Mouse (Mus musculus) urinary bladder, adult 2 months (tissue): ENCODE data around the gene Spon1. TPM values are rescaled to one million over a fixed set of nuclear protein-coding genes. Genes with fewer than 3 reads are reported as not detected.

ENCODE experiments used
- DNase-seq: peaks from one replicate; pipeline ENCODE4 v3.0.0; 2022; ENCODE audit warnings: low spot score
- polyA plus RNA-seq: library from polyadenylated mRNA; depleted of rRNA; stranded (reverse); fragments of >200 nt; gene quantifications from 2 replicates; pipeline ENCODE4 v1.2.3, GENCODE M21; 2012

Gene Spon1
- polyA plus RNA-seq, 1 experiment = 24.9 TPM

DNA sequence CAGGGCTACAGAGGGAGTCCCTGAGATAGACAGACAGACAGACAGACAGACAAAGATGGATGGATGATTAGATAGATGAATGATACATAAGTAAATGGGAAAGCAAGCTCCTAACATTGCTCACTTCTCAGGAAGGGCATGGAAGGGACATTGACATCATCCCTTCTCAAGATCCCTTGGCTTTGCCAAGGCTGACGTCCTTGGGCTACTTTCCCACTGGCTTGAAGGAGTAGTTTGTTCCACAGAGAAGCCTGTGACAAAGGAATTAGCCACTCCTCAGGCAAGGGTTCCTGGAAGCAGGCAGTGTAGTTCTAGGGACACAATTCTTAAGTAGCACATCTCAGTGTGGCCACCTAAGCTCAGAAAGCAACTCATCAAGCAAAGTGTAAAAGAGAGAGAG is 296.7 kb downstream of the Spon1 start:
- no peak for DNase-seq

DNA sequence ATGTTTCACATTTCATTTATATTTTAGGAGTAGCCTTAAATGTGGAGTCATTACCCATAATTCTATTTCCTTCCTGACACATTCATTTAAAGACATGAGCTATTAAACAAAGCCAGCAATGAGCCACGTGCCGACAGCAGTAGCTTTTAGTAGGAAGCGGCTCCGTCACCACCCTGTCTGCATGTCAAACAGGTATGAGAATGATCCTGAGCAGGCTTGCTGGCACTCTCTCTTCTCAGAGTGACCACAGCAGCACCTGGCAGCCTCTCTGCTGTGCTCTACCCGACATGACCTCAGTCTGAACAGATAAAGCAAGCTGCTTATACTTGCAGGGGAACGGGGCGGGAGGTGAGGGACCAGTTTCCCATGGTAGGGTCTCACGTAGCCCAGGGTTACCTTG is 297.7 kb downstream of the Spon1 start:
- DNase-seq = no peak

DNA sequence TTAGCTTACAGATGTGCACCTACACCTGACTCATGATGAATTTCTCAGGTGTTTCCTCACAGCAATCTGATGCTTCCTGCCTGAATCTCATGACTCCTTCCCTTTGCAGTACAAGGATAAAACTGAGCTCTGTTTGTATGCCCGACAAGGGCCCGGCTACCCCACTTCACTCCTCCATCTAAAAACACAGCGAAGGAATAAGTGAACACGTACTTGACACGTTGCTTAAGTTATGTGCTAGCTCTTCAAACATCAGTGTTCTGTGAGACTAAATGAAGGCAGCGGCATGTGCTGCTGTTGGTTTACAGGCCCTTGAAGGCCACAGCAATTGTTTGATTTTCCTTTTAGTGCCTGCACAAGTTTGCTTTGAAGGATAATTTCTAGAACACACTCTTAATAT is 298.2 kb downstream of the Spon1 start:
- no peak for DNase-seq

DNA sequence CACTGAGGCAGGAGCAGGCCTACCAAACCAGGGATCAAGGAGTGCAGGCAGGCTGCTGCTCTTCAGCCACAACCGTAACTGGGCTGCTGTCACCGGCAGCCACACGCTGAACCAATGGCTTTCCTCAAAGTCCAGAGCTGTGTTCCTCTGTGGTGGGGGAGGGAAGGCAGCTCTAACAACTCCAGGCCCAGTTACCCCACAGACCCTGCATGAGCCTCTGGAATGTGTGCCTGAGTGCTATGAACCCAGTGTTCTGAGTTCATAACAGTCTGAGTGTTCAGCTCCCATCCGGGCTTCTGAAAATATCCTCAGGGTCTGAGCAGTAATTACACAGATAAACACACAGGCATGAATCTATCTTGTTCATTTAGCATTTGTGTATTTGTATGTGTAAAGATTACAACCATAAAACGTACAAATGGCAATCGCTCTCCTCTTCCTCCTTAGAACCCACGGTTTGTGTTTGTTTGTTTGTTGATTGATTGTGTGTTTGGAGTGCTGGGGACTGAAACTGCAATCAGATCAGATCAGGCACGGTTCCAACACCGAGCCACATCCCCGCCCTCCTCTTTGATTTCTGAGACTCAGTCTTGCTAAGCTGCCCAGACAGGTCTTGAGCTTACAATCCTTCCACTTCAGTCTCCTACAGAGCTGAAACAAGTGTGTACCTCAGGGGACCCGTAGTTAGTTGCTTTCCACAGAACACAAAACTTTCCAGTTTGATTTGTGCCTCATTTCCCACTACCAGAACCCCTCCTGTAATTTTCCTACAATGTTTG is 299.8 kb downstream of the Spon1 start:
- no peak for DNase-seq

DNA sequence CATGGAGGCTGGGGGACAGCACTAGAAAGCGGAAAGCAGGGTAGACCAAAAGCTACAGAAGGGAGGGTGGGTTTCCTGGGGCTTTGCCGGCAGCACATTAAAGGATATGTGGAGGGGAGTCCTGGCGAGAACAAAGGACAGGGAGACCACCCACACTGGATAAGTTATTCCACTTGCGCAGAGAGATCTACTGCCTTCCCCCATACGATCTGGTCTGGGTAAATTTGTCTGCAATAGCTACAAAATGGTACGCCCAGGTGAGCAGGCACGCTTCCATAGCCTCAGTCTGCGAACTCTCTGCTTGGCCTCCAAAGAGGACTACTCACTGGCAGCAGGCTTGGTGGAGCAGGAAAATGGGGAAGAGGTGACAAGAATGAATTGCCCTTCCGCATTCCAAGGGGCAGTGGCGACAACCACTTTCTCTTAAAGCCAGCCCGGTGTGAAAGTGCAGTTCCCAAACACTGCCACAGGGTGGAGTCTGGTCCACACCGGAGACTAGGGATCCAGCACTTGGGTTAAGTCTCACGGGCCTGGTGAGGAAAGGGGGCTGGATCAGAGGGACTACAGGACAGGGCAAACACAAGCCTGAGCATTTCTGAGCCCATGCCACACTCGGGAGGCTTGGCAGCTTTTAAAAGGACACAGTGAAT is 300.9 kb downstream of the Spon1 start:
- peak; percentile 68 for DNase-seq

DNA sequence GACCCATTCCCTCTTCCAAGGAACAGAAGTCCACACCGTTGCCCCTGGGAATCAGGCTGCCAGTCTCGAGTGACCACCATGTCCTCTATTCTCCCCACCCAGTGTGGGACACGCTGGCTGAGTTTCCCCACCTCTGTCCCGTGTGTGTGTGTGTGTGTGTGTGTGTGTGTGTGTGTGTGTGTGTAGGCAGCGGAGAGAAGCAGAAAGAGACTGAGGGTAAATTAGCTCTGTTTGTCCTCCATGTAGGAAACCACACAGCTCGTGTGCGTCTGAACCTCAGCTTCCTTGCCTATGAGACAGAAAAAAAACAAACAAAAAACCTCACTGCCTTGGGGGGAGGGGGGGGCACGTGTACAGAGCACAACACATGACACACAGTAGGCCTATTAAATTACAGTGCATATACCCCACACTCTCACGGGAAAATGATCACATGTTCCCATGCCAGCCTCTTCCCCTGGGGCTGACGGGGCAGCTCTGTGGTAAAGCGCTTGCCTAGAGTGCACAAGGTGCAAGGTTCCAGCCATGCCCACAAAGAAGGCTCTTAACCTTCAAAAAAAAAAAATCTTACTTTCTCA is 303.2 kb downstream of the Spon1 start:
- no peak for DNase-seq

DNA sequence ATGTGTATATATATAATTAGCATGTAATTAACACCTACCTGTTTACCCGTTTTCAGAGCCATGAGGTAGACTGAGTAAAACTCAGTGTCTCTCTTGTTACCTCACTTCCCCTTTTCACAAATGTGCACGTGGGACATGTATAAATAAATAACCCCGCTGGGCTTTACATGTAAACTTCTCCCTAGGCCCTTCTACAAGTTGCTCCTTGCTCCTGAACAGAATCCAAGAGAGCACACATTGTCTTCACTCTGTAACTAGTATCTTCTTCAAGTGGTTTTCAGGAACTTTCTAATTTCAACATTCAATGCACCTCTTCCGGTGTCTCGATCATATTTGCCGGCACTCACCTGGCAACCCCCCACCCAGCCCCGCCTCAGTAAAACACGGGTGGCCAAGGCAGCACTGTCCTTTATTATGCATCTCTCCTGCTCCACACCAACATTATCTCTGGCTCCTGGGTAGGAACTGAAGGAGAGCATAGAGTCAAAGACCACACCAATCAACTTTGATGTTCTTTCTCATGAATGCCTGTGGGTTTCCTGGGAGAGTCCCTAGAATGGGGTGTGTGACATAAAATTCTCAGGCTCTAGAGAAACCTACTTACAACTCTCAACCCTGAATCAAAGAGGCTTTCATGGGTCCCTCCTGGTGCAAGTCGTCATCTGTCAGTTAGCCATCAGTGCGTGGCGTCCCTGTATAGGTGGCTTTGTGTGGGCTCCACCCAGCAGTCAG is 304.1 kb downstream of the Spon1 start:
- DNase-seq = no peak

DNA sequence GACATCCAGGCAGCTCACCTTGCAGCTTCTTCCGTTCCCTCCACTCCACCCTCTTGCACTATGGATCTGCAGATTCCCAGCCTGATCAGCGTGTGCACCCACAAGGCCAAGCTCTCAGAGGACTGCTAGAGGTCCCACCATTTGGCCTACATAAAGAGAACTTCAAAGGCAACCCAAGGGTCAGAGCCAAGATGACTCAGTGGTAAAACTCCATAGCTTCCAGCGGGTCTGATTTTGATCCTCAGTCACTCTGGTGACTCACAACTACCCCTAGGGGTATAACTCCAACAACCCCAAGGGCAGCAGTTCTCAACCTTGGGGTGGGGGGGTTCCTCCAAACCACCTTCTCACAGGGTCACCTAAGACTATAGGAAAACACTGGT is 304.7 kb downstream of the Spon1 start:
- no peak for DNase-seq

DNA sequence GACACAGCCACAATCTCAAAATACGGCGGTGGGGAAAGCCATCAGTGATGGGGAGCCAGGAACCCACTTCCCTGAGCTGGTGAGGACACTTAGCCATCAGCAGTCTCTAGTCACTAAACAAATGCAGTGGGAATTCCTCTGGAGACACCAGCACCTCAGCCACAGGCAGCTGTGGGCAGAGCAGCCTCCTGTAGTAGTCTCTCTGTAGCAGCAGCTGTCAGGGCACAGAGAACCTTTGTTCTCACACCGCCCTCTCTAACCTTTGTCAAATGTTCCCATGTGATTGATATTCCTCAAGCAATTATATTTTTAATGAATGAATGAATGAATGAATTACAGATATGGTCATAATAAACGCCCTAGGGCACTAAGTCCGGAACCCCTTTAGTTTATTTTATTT is 305.6 kb downstream of the Spon1 start:
- DNase-seq = no peak

DNA sequence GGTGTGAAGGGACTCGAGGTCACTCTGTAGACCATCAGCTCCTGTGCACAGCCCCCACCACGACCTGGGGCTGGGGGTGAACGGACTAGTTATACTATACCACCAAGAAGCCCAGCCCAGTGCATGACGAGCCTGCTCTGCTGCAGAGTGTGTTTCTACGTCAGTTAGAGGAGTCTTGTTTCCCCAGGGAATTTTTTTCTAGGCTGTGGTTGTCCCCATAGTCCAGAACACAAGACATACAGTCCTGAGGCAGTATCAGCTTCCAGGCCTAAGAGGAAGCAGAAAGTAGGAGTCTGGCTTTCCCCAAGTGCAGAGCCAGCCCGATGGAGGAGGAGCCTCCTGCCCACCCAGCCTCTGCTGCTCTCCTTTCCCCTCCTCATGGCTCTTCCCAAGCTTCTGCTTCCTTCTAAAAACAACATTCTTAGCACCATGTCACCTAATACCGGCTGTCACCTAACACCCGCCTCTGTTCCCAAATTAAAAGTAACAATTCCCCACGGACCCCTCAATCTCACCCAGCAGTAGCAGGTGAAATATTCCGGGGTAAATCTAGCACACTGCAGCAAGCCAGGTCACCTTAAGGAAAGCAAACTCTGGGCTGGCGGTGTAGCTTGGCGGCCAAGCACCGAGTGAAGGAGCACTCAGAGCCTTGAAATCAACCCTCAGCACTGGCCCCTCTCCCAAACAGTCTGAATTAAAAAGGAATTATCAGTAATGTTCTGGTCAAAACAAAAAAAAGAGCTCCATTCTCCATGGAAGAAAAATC is 306.2 kb downstream of the Spon1 start:
- DNase-seq = no peak

DNA sequence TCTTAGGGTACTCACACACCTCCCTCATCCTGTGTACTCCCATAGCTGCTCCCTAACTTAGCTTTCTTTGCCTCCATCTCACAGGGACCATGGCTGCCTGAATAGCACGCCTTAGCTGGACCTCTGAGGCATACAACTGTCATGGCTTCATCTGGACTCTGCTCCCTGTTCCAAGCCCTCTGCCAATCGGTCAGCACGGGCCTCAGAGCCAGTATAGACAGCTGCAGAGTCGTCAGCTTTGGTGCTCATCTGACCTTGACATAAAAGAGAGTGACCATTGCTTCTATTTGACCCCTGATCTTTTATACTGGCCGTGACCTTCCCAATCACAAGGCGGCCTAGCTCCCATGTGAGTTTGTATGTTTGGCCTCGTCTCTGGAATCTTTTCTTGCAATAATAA is 308.3 kb downstream of the Spon1 start:
- DNase-seq = no peak

DNA sequence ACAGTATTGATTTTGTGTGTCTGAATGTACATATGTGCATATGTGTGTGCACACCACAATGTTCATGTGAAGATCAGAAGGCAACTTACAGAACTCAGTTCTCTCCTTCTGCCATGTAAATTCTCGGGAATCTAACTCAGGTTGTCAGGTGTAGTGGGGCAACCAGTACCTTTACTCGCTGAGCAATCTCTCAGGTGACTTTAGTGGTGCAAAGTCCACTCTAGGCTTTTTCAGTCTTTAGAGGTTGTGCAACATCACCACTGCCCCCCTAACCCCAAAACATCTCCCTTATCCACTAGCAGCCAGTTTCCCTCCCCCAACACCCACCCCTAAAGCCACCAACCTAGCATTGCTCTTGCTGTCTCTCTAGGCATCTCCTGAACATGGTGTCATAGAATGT is 308.8 kb downstream of the Spon1 start:
- DNase-seq = no peak

DNA sequence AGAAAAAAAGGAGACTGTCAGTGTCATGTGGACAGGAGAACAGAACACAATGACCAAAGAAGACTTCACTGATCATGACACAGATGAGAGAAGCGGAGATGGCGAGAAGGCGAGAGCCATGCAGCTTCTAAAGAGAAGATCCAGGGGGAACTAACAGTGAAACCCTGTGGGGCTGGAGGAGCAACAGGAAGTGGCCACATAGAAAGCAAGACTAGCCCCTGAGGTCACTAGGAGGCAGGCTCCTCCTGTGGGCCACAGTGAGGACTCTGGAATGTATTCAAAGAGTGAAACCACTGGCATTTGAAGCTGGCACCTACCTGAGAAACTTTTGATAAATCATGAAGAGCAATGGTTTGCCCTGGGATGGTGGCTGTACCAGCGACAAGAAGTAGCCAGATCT is 313.5 kb downstream of the Spon1 start:
- DNase-seq = no peak

DNA sequence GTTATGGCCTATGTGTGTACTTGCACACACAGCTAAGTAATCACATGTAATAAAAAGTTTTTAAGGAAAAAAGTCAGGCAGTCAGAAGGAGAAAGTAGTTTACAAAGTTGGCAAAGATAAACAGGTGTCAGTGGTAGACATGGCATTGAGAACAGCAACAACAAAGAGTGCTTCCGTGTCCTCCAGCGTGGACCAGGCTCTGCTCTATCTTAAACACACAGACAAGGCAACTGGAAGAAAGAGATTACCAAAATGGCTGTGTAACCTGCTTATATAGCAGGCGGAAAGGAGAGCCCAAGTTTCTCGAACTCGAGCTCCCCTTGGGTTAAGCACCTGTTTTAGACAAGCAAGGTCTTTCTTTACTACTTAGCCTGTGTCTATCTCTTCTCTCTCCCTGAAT is 314.5 kb downstream of the Spon1 start:
- no peak for DNase-seq

DNA sequence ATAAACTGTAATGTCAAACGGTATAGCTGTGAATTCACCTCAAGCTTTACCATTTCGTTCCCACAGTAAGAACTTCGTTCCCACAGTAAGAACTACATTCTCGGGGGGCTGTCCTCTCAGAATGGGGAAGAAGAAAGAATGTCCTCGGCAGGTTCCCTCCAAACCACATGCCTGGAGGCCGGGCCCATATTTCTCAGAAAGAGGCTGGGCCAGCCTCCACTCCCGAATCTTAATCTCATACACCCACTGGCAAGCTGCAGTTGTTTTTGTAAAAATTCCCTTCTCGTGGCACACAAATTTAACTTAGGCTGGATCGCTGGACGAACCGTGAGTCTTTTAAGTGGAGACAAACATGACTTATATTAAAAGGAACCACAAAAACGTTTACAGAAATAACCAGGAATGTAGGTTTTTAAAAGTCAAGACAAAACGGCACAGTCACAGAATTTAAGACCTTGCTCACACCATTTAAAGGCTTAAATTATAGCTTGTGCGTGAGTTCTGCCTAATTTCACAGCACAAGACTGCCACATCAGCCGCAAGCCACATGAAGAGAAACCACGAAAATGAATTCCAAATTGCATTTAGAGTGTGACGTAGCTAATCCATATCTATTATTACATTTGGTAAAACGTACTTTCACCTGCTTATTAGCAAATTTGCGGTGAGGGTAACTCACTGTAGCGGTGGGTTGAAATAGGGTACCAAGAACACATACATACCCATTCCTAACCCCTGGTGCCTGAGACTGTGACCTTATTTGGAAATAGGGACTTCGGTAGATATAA is 316.0 kb downstream of the Spon1 start:
- DNase-seq = no peak

DNA sequence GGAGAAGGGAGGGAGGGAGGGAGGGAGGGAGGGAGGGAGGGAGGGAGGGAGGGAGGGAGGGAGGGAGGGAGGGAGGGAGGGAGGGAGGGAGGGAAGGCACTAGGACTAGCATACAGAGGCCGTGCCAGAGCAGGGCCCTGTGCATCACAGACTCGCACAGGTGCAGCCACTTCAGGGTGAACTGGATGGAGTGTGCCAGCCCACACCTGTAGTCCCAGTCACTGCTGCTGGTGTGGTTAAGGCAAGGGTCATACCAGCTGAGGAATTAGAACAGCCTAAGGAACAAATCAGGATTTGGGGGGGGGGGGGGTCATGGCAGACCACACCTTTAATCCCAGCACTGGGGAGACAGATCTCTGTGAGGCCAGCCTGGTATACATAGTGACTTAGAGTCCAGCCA is 317.3 kb downstream of the Spon1 start:
- DNase-seq = no peak

DNA sequence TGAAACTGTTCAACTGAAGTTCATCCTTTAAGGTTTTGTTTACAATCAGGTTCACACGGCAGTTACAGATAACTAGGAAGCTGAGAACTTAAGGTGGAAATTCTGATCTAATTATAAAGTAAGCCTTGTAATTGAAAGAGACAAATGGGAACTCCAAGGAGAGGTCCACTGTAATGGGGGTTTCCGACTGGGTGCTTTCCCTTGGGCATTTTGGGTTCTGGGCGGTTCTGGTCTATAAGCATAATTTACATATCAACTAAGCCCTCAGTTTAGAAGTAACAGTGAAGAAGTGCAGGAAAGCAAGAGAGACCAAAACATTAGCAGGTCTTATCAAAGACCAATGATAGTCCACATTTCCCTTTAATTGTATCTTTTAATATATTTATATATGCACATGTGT is 318.0 kb downstream of the Spon1 start:
- no peak for DNase-seq

DNA sequence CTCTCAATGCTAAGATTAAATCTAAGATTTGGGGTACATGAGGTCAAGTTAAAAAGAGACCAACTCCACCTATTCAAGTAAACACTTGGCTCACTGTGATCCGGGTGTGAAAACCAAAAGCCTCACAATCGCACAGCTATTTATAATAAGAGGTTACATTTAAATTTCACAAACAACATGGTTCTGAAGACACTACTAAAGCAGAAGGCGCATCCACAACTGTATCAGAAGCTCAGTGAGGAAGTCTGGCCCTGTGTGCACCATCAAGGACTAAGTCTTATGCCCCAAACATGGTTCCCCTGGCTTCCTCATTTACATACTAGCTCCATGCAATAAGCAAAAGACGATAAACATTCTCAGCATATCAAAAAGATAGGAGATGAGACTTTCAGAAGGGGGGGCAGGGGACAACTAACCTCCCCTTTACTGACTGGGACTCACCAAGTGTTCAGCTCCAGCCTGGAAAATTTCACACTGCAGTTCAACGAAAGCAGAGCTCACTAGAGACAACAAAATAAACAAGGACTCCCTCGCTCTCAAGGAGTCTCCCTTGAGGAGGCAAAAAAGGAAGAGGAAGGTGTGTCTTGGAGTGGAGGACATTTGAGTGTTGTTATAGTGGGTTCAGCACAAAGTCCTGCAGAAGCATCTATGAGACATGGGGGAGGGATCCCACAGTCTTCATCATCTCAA is 320.4 kb downstream of the Spon1 start:
- DNase-seq = no peak

DNA sequence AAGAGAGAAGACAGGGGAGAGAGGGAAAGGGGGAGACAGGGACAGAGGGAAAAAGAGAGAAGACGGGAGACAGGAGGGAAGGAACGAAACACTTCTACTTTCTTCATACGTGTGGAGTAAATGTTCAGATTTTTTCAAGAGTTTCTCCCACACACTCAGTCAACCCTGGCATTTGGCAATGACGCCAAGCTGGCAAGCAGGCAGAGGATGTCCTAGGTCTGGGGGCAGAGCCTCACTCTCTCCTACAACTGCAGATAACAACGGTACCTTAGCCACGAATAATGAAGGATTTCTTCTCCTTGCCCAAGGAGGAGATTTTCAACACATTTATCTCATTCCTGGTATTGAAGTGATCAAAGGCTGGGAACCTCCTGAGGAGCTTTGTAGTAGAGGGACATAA is 321.5 kb downstream of the Spon1 start:
- DNase-seq = no peak

DNA sequence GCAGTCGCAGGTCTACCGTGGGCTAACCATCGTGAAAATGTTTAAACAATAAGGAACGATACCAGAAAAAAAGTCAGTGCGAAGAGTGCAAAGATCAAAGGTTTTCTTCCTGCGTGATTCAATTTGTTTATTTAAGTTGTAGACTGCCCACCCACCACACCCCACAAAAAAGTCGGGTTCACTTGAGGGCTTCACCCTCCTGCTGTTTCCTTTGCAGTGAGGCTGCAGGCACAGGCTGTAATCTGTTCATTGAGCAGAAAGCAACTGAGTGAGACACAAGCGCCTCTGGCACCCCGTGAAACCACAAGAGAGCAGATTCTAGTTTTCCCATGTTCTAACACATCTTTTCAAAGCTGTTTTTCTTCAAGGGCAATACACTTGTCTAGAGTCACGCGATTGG is 322.2 kb downstream of the Spon1 start:
- no peak for DNase-seq

DNA sequence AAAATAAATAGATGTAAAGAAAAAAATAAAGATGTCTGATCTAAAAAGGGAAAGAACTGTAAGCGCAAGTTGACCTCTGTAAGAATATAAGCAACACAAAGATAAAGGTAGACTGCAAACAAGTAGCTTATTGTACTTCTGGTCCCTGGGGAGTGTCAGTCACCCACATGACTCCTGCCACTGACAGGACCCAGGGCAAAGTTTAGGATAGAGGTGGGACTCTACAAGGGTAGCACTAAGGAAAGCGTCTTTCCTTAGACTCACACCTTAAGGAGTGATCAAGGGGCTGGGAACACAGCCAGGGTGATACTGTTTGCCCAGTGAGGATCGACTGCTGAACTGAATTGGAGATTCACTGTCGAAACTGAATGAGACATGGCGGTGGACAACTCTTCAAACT is 323.1 kb downstream of the Spon1 start:
- no peak for DNase-seq
